8 mouse cellular contexts compared by ENCODE assay signal in the genomic region with DNA sequence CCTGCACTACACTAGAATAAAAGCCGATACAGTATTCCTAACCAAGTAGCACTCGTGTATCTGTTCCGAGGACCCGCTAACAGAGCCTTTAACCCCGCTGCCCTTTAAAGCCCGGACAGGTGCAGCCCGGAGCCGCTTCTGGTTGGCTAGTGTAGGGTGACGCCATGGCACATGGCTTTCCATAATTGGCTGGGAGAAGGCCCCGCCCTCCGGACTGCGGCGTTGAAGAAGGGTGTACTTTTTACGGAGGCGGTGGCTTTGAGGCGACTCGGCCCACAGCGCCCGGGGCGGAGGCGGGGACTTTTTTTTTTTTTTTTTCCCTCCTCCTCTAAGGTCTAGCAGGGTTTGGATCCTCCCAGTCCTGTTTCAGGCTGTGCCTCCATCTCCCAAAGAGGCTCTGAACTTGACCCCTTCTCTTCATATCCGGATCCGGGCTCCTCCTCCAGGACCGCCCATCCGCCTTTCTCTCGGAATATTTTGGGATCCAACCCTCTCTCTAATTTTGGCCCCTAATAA. TPM values are rescaled to one million over a fixed set of nuclear protein-coding genes. Genes with fewer than 3 reads are reported as not detected.
A peak's percentile ranks its signal among the peaks of the same experiment; 100 is the strongest.
DNase-seq lines count a peak whose midpoint lies in the region; ATAC-seq and TF ChIP-seq lines count a peak whose summit lies in the region.

A gene (plus strand): TSS at position 198 of the 516 bp plus-strand sequence.

- in situ Hi-C loops in ES-E14 (cut with MboI; ENCODE audit: low sequenced_read_pairs in 2 of 2, unreplicated experiment in 2 of 2), result no loop called here

- WGBS in forebrain, embryonic 15.5 days, result under 1% methylated on average over 26 of the region's 26 CpGs
- under 1% methylated on average over 26 of the region's 26 CpGs for WGBS in large intestine, adult 2 months
- under 1% methylated on average over 26 of the region's 26 CpGs for WGBS in liver, embryonic 16.5 days (ENCODE audit: insufficient replicate concordance)
- WGBS in neural tube, embryonic 12.5 days, result under 1% methylated on average over 26 of the region's 26 CpGs
- WGBS in stomach, postnatal 0 days, result 2% methylated on average over 26 of the region's 26 CpGs

- peaks cover 10 to 16% of the 10 kb centered on the region in 2 experiments for H3K4me1 ChIP-seq in ES-E14 (ENCODE audit: control insufficient read depth in 2 of 2, insufficient read depth in 2 of 2, low read length in 2 of 2, poor library complexity in 1 of 2)
- peaks cover 32% of the 10 kb centered on the region for H3K4me1 ChIP-seq in forebrain, embryonic 15.5 days
- H3K4me1 ChIP-seq in liver, embryonic 16.5 days (ENCODE audit: control insufficient read depth, low read depth, low read length), result peaks cover 28% of the 10 kb centered on the region
- peaks cover 21% of the 10 kb centered on the region for H3K4me1 ChIP-seq in neural tube, embryonic 12.5 days
- 0 out of 2 replicates have a peak, but pooled peaks cover 2% of the 10 kb centered on the region for H3K4me1 ChIP-seq in stomach, postnatal 0 days (replicated peaks; ENCODE audit: control insufficient read depth, insufficient read depth)

- no peaks in the 10 kb centered on the region; the same call in 1 of the 2 replicates for H3K36me3 ChIP-seq in ES-E14 (ENCODE audit: control insufficient read depth, insufficient read depth, low read length, poor library complexity, severe bottlenecking)
- 0 out of 2 replicates have a peak, but pooled peaks cover 3% of the 10 kb centered on the region for H3K36me3 ChIP-seq in forebrain, embryonic 15.5 days
- H3K36me3 ChIP-seq in liver, embryonic 16.5 days (ENCODE audit: control insufficient read depth, insufficient read depth), result no peaks in the 10 kb centered on the region
- H3K36me3 ChIP-seq in neural tube, embryonic 12.5 days, result peaks cover 4% of the 10 kb centered on the region; the same call in 1 of the 2 replicates
- no peaks in the 10 kb centered on the region for H3K36me3 ChIP-seq in stomach, postnatal 0 days (ENCODE audit: control insufficient read depth, insufficient read depth, low read length)

- H3K27ac ChIP-seq in ES-E14 (ENCODE audit: insufficient read depth, low read depth, low read length, poor library complexity, severe bottlenecking), result peak within 1 kb of the TSS; percentile 38; the same call in 1 of the 2 replicates
- peak within 1 kb of the TSS; percentile 81 for H3K27ac ChIP-seq in forebrain, embryonic 15.5 days (replicated peaks)
- peak within 1 kb of the TSS; percentile 53 for H3K27ac ChIP-seq in liver, embryonic 16.5 days (ENCODE audit: low read length)
- peak within 1 kb of the TSS; percentile 75 for H3K27ac ChIP-seq in neural tube, embryonic 12.5 days
- H3K27ac ChIP-seq in stomach, postnatal 0 days (replicated peaks), result peak within 1 kb of the TSS; percentile 81

- TF ChIP-seq EP300 in stomach, postnatal 0 days (optimal IDR thresholded peaks at IDR 0.05), result no peak

- ATAC-seq in forebrain, embryonic 15.5 days (replicated peaks), result peak; percentile 97
- peak; percentile 97 for ATAC-seq in liver, embryonic 16.5 days (ENCODE audit: low read depth)
- peak; percentile 98 for ATAC-seq in neural tube, embryonic 12.5 days (ENCODE audit: low FRiP score, low read depth)
- peak; percentile 92 for ATAC-seq in stomach, postnatal 0 days (ENCODE audit: low FRiP score, low TSS enrichment)

- H3K9ac ChIP-seq in ES-E14 (ENCODE audit: insufficient read depth, low read depth, low read length, poor library complexity, severe bottlenecking), result peak within 1 kb of the TSS; percentile 67
- H3K9ac ChIP-seq in forebrain, embryonic 15.5 days (replicated peaks), result peak within 1 kb of the TSS; percentile 77
- peak within 1 kb of the TSS; percentile 71 for H3K9ac ChIP-seq in liver, embryonic 16.5 days (ENCODE audit: low read depth, low read length)
- H3K9ac ChIP-seq in neural tube, embryonic 12.5 days, result peak within 1 kb of the TSS; percentile 77
- H3K9ac ChIP-seq in stomach, postnatal 0 days (ENCODE audit: low read length), result peak within 1 kb of the TSS; percentile 60

- intact Hi-C loops in heart, postnatal 14 days (cut with DNase I), result no loop called here

- H3K4me2 ChIP-seq in forebrain, embryonic 15.5 days (replicated peaks), result peak within 1 kb of the TSS; percentile 91
- H3K4me2 ChIP-seq in liver, embryonic 16.5 days (ENCODE audit: low read depth, low read length), result peak within 1 kb of the TSS; percentile 98
- peak within 1 kb of the TSS; percentile 66 for H3K4me2 ChIP-seq in neural tube, embryonic 12.5 days (replicated peaks)
- H3K4me2 ChIP-seq in stomach, postnatal 0 days (replicated peaks; ENCODE audit: low read depth), result peak within 1 kb of the TSS; percentile 77

- no peak; the same call in 1 of the 2 replicates for TF ChIP-seq CTCF in stomach, postnatal 0 days (IDR thresholded peaks at IDR 0.05; ENCODE audit: low read depth)

- peak; percentile 99 for DNase-seq in ES-E14 (ENCODE audit: low read depth, low spot score)
- DNase-seq in cerebellum, adult 18-20 months, result peak; percentile 96 to 98
- peak; percentile 91 to 93 for DNase-seq in heart, postnatal 14 days
- peak; percentile 87 for DNase-seq in large intestine, adult 2 months (ENCODE audit: low read depth, low spot score)
- peak; percentile 97 for DNase-seq in stomach, postnatal 0 days (ENCODE audit: low spot score)

- H3K9me3 ChIP-seq in ES-E14 (ENCODE audit: control insufficient read depth, insufficient read depth, low read depth, low read length), result no peaks in the 10 kb centered on the region
- H3K9me3 ChIP-seq in forebrain, embryonic 15.5 days, result no peaks in the 10 kb centered on the region
- no peaks in the 10 kb centered on the region for H3K9me3 ChIP-seq in liver, embryonic 16.5 days (replicated peaks; ENCODE audit: control insufficient read depth, low read length)
- H3K9me3 ChIP-seq in neural tube, embryonic 12.5 days, result no peaks in the 10 kb centered on the region
- no peaks in the 10 kb centered on the region for H3K9me3 ChIP-seq in stomach, postnatal 0 days (ENCODE audit: control insufficient read depth, low read length)

- H3K4me3 ChIP-seq in ES-E14 (ENCODE audit: insufficient read depth in 1 of 2, low read depth in 1 of 2, low read length in 2 of 2, poor library complexity in 1 of 2, severe bottlenecking in 1 of 2), result peak within 1 kb of the TSS; percentile 69 to 97
- H3K4me3 ChIP-seq in forebrain, embryonic 15.5 days, result peak within 1 kb of the TSS; percentile 70
- H3K4me3 ChIP-seq in liver, embryonic 16.5 days (ENCODE audit: low read depth, low read length), result peak within 1 kb of the TSS; percentile 74
- H3K4me3 ChIP-seq in neural tube, embryonic 12.5 days, result peak within 1 kb of the TSS; percentile 63
- peak within 1 kb of the TSS; percentile 47 for H3K4me3 ChIP-seq in stomach, postnatal 0 days (ENCODE audit: low read depth, low read length)

- 0 out of 2 replicates have a peak, but pooled peaks cover 4% of the 10 kb centered on the region for H3K27me3 ChIP-seq in forebrain, embryonic 15.5 days
- H3K27me3 ChIP-seq in liver, embryonic 16.5 days (ENCODE audit: control insufficient read depth, insufficient read depth, low read depth, low read length), result peaks cover 2% of the 10 kb centered on the region; the same call in 1 of the 2 replicates
- peaks cover 7% of the 10 kb centered on the region; the same call in 1 of the 2 replicates for H3K27me3 ChIP-seq in neural tube, embryonic 12.5 days (replicated peaks)
- no peaks in the 10 kb centered on the region for H3K27me3 ChIP-seq in stomach, postnatal 0 days (ENCODE audit: control insufficient read depth, insufficient read depth, low read length)

TF ChIP-seq in ES-E14, 5 proteins besides CTCF, POLR2A, EP300 and RAD21:
- TF ChIP-seq CHD2 (IDR thresholded peaks at IDR 0.05; ENCODE audit: low read depth, low read length) (no peak), ZNF384 (IDR thresholded peaks at IDR 0.05; ENCODE audit: low read depth, low read length) (peak; percentile 99), MAFK (IDR thresholded peaks at IDR 0.05; ENCODE audit: insufficient read depth, low read depth, low read length) (0 out of 2 replicates have a peak, but pooled peaks have one; percentile 9)

RNA-seq across cellular contexts. Expression of the gene that starts here (rescaled TPM):
- 20.8 and 29.9 TPM in 2 replicates for total RNA-seq in ES-E14 (2012; rRNA removed)
- polyA plus RNA-seq in forebrain, embryonic 15.5 days (2015; fragmentation: Nextera tagmentation; extraction: Ambion mirVana), result 63.8 and 66.7 TPM in 2 replicates
- 10 to 100 TPM; 42.1 to 45.2 TPM for total RNA-seq in heart, postnatal 14 days (2021)
- 11.9 and 12.3 TPM in 2 replicates for polyA plus RNA-seq in large intestine, adult 2 months (2012; rRNA removed)
- polyA plus RNA-seq in liver, embryonic 16.5 days (2015; fragmentation: Nextera tagmentation; extraction: Ambion mirVana), result 6.9 and 7.3 TPM in 2 replicates
- 58.0 and 62.5 TPM in 2 replicates for polyA plus RNA-seq in neural tube, embryonic 12.5 days (2016; fragmentation: Nextera tagmentation; extraction: Ambion mirVana)
- polyA plus RNA-seq in stomach, postnatal 0 days (2015; fragmentation: Nextera tagmentation; extraction: Ambion mirVana), result 11.1 and 12.1 TPM in 2 replicates

Comparison
In these comparisons a context has a peak if more than half of its experiments do, and no peak if none do; other contexts are left out.
1. Peak in every context shown above with its lines: DNase-seq, ATAC-seq, H3K4me3 ChIP-seq and H3K27ac ChIP-seq.